In the genomic region with DNA sequence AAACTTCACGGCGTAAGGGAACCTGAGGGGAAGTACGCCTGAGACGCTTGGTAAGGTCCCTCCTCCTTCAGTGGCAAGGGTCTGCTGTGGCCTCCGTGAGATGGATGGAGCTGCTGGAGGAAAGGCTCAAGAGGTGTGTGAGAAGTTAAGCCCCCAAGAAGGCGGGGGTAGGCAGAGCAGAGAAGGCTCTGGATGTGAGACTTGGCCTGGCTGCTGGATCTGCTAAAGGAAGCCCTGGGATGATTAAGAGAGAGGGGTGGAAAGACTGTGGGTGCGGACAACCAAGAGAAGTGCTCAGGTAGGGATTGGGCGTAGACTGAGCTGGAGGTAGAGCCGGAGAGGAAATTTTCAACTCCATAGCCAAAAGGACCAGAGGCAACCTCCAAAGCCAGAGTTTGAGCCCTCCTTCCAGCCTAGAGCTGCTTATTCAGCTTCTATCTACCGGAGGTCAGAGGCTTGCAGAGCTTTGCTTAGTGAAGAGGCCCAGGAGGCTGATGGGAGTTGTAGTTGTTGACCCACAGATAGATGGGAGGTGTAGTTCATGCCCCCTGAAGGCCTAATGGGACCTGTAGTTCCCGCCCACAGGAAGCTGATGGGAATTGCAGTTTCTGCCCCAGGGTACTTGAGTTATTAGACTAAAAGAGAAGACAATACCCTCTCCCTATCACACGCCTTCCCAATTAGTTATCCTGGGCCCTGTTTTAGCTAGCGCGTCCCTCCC, we compare ENCODE assay signal across 10 mouse cellular contexts. TPM values are rescaled to one million over a fixed set of nuclear protein-coding genes. Genes with fewer than 3 reads are reported as not detected.
DNase-seq lines count a peak whose midpoint lies in the region; ATAC-seq lines count a peak whose summit lies in the region.
"Had no signal": no experiment of that assay in that cellular context is flagged by ENCODE, and none has a peak within 500 bp of the region (broad histone marks: within the 10 kb centered on the region; RNA-seq: fewer than 3 reads in every experiment).

No protein-coding gene starts in this region.

- H3K36me3 ChIP-seq in embryonic facial prominence, embryonic 14.5 days (ENCODE audit: control insufficient read depth, insufficient read depth, low read length) = no peaks in the 10 kb centered on the region
- peaks cover 44% of the 10 kb centered on the region for H3K36me3 ChIP-seq in midbrain, embryonic 13.5 days
- H3K36me3 ChIP-seq: heart, embryonic 15.5 days had no signal

- peaks cover 47% of the 10 kb centered on the region for H3K27me3 ChIP-seq in embryonic facial prominence, embryonic 14.5 days (replicated peaks; ENCODE audit: control insufficient read depth, insufficient read depth, low read length)
- H3K27me3 ChIP-seq in midbrain, embryonic 13.5 days = no peaks in the 10 kb centered on the region

- no peak overlapping the region for H3K4me2 ChIP-seq in embryonic facial prominence, embryonic 14.5 days (ENCODE audit: low read depth, low read length)
- peak overlapping the region; percentile 35 for H3K4me2 ChIP-seq in midbrain, embryonic 13.5 days (replicated peaks)
- H3K4me2 ChIP-seq: heart, embryonic 15.5 days had no signal

- no peak overlapping the region for H3K27ac ChIP-seq in embryonic facial prominence, embryonic 14.5 days (replicated peaks; ENCODE audit: low read depth, low read length)
- H3K27ac ChIP-seq in midbrain, embryonic 13.5 days = peak overlapping the region; percentile 30
- H3K27ac ChIP-seq: heart, embryonic 15.5 days had no signal

- H3K9ac ChIP-seq in embryonic facial prominence, embryonic 14.5 days (ENCODE audit: low read depth, low read length) = no peak overlapping the region
- H3K9ac ChIP-seq in midbrain, embryonic 13.5 days (replicated peaks) = no peak overlapping the region
- H3K9ac ChIP-seq: heart, embryonic 15.5 days had no signal

- ATAC-seq in embryonic facial prominence, embryonic 14.5 days (ENCODE audit: low read depth) = peak; percentile 54
- peak; percentile 43; the same call in 1 of the 2 replicates for ATAC-seq in midbrain, embryonic 13.5 days
- ATAC-seq in erythroid progenitor cell, adult 5-6 weeks (replicated peaks; ENCODE audit: low FRiP score, poor library complexity, severe bottlenecking) = no peak

- DNase-seq in gastrocnemius, adult 18-20 months (ENCODE audit: low spot score) = peak; percentile 23
- DNase-seq in gastrocnemius, postnatal 4 days (ENCODE audit: low spot score in 2 of 2) = no peak
- DNase-seq in embryonic facial prominence, embryonic 14.5 days (ENCODE audit: low spot score) = peak; percentile 79
- peak; percentile 70 for DNase-seq in kidney, adult 9 months
- DNase-seq in left cerebral cortex, adult 8-10 months (ENCODE audit: low spot score in 2 of 2) = no peak
- DNase-seq in cerebellum, adult 18-20 months = no peak

- H3K9me3 ChIP-seq in embryonic facial prominence, embryonic 14.5 days (ENCODE audit: control insufficient read depth, low read length) = no peaks in the 10 kb centered on the region
- H3K9me3 ChIP-seq in midbrain, embryonic 13.5 days = no peaks in the 10 kb centered on the region
- H3K9me3 ChIP-seq: heart, embryonic 15.5 days had no signal

- peaks cover 8% of the 10 kb centered on the region; the same call in 1 of the 2 replicates for H3K4me1 ChIP-seq in embryonic facial prominence, embryonic 14.5 days (ENCODE audit: control insufficient read depth, insufficient read depth, low read length)
- H3K4me1 ChIP-seq in midbrain, embryonic 13.5 days (replicated peaks) = peaks cover 57% of the 10 kb centered on the region

- WGBS in embryonic facial prominence, embryonic 14.5 days = 58% methylated on average over 14 of the region's 14 CpGs
- WGBS in midbrain, embryonic 13.5 days = 59% methylated on average over 14 of the region's 14 CpGs

- no peak overlapping the region for H3K4me3 ChIP-seq in embryonic facial prominence, embryonic 14.5 days (ENCODE audit: low read depth, low read length)
- no peak overlapping the region for H3K4me3 ChIP-seq in midbrain, embryonic 13.5 days (replicated peaks)
- H3K4me3 ChIP-seq: heart, embryonic 15.5 days had no signal

RNA-seq across cellular contexts. Expression of gene Slc22a12, which starts 13.4 kb away (rescaled TPM):
- total RNA-seq in gastrocnemius, adult 18-20 months (2021) = under 1 TPM in 1 of 2 experiments, not detected in 1; 0.11 TPM
- total RNA-seq in gastrocnemius, postnatal 4 days (2021) = not detected
- polyA plus RNA-seq in embryonic facial prominence, embryonic 14.5 days (2014; fragmentation: Nextera tagmentation; extraction: Ambion mirVana) = not detected in 2 replicates
- polyA plus RNA-seq in midbrain, embryonic 13.5 days (2015; fragmentation: Nextera tagmentation; extraction: Ambion mirVana) = 0.19 TPM in 1 of 2 replicates, not detected in the other
- total RNA-seq in left cerebral cortex, adult 8-10 months (2022) = under 1 TPM; 0.63 to 0.94 (median 0.69) TPM
- total RNA-seq in erythroid progenitor cell, adult 5-6 weeks (2015; ENCODE audit: low replicate concordance) = not detected in 2 replicates
- not detected in 2 replicates for total RNA-seq in erythroid progenitor cell, adult 5-6 weeks (2017; ENCODE audit: low replicate concordance)
- polyA plus RNA-seq: heart, embryonic 15.5 days; small intestine, adult 2 months had no signal

Comparison
In these comparisons a context has a peak if more than half of its experiments do, and no peak if none do; other contexts are left out.
1. DNase-seq: peak in gastrocnemius, adult 18-20 months (single experiment), embryonic facial prominence, embryonic 14.5 days (single experiment) and kidney, adult 9 months (single experiment); none in gastrocnemius, postnatal 4 days (0 of 2), left cerebral cortex, adult 8-10 months (0 of 2) and cerebellum, adult 18-20 months (0 of 2).